Mouse (Mus musculus) midbrain, embryonic 13.5 days (tissue): ENCODE data around the gene Abl1. TPM values are rescaled to one million over a fixed set of nuclear protein-coding genes. Genes with fewer than 3 reads are reported as not detected.

ENCODE experiments used
- ATAC-seq: fragments of 200-750 bp; cut with Nextera tagmentation; 2 replicates; pipeline ENCODE4 v1.8.0; 2017; ENCODE audit warnings: mild to moderate bottlenecking, moderate TSS enrichment, moderate library complexity
- H3K27ac ChIP-seq: fragments of 300-500 bp; sonication (generic); 2 replicates; pipeline ENCODE4 v1.5.1; 2015; ENCODE audit warnings: inconsistent platforms, mild to moderate bottlenecking, moderate library complexity
- H3K27me3 ChIP-seq: fragments of 300-500 bp; sonication (generic); 2 replicates; pipeline ENCODE4 v1.6.1; 2015; ENCODE audit warnings: mild to moderate bottlenecking, inconsistent platforms
- H3K36me3 ChIP-seq: fragments of 300-500 bp; sonication (generic); 2 replicates; pipeline ENCODE4 v1.6.1; 2015; ENCODE audit warnings: mild to moderate bottlenecking, inconsistent platforms
- H3K4me1 ChIP-seq: fragments of 300-500 bp; sonication (generic); replicated peaks from 2 replicates; pipeline ENCODE4 v1.6.1; 2015; ENCODE audit warnings: inconsistent platforms
- H3K4me2 ChIP-seq: fragments of 300-500 bp; sonication (generic); replicated peaks from 2 replicates; pipeline ENCODE4 v1.6.1; 2015; ENCODE audit warnings: moderate library complexity, mild to moderate bottlenecking, inconsistent platforms
- H3K4me3 ChIP-seq: fragments of 300-500 bp; sonication (generic); replicated peaks from 2 replicates; pipeline ENCODE4 v1.5.1; 2015; ENCODE audit warnings: mild to moderate bottlenecking, inconsistent platforms
- H3K9ac ChIP-seq: fragments of 300-500 bp; sonication (generic); replicated peaks from 2 replicates; pipeline ENCODE4 v1.6.1; 2015; ENCODE audit warnings: mild to moderate bottlenecking, inconsistent platforms
- H3K9me3 ChIP-seq: fragments of 300-500 bp; sonication (generic); 2 replicates; pipeline ENCODE4 v1.6.1; 2016; ENCODE audit warnings: mild to moderate bottlenecking, inconsistent platforms
- WGBS: fragments of 180-500 bp; shearing (Covaris S2); methylation state at CpG from one replicate; pipeline ENCODE4 v1.1.7; 2015; 5-methylcytosine and 5-hydroxymethylcytosine counted together
- polyA plus RNA-seq: library from polyadenylated mRNA; unstranded; fragments of >200 nt; fragmentation: Nextera tagmentation; extraction: Ambion mirVana; gene quantifications from 2 replicates; pipeline ENCODE4 v1.2.1, GENCODE M21; 2015

Gene Abl1
- polyA plus RNA-seq, 1 experiment from 2014 or later: 27.0 TPM

- H3K4me3 ChIP-seq: no peak overlapping the region
- no peaks in the 10 kb centered on the region for H3K9me3 ChIP-seq
- H3K27ac ChIP-seq: no peak overlapping the region
- H3K4me1 ChIP-seq: peaks cover 20% of the 10 kb centered on the region
- peaks cover 81% of the 10 kb centered on the region for H3K36me3 ChIP-seq
- no peak overlapping the region for H3K4me2 ChIP-seq
- H3K9ac ChIP-seq: no peak overlapping the region
- 0 out of 2 replicates have a peak, but pooled peaks cover 3% of the 10 kb centered on the region for H3K27me3 ChIP-seq
- 89% methylated on average over 9 of the region's 9 CpGs for WGBS
- no peak for ATAC-seq
These were observed 113.2 kb downstream of the Abl1 start for GRCm38 (mm10) chr2:31801416-31801815.

GRCm38 (mm10) chr2:31802811-31803210 lies 114.6 kb downstream of the Abl1 start:
- 91% methylated on average over 8 of the region's 8 CpGs for WGBS
- no peaks in the 10 kb centered on the region for H3K9me3 ChIP-seq
- no peak overlapping the region for H3K4me3 ChIP-seq
- H3K4me1 ChIP-seq: peaks cover 34% of the 10 kb centered on the region
- peaks cover 67% of the 10 kb centered on the region for H3K36me3 ChIP-seq
- no peak overlapping the region for H3K27ac ChIP-seq
- no peak overlapping the region for H3K4me2 ChIP-seq
- no peak overlapping the region for H3K9ac ChIP-seq
- no peak for ATAC-seq
- 0 out of 2 replicates have a peak, but pooled peaks cover 3% of the 10 kb centered on the region for H3K27me3 ChIP-seq

GRCm38 (mm10) chr2:31803480-31803879 lies 115.3 kb downstream of the Abl1 start:
- Histone ChIP-seq H3K4me3 (no peak overlapping the region), H3K27ac (no peak overlapping the region), H3K27me3 (0 out of 2 replicates have a peak, but pooled peaks cover 3% of the 10 kb centered on the region), H3K36me3 (peaks cover 61% of the 10 kb centered on the region), H3K4me2 (no peak overlapping the region), H3K9ac (no peak overlapping the region), H3K9me3 (no peaks in the 10 kb centered on the region), H3K4me1 (peaks cover 41% of the 10 kb centered on the region)
- ATAC-seq: no peak
- 87% methylated on average over 14 of the region's 14 CpGs for WGBS

GRCm38 (mm10) chr2:31806639-31807382 lies 118.6 kb downstream of the Abl1 start:
- 12% methylated on average over 9 of the region's 9 CpGs for WGBS
- Histone ChIP-seq H3K9me3 (no peaks in the 10 kb centered on the region), H3K4me1 (peaks cover 66% of the 10 kb centered on the region), H3K27ac (peak overlapping the region; percentile 88), H3K4me3 (no peak overlapping the region), H3K4me2 (no peak overlapping the region; the same call in 1 of the 2 replicates), H3K27me3 (0 out of 2 replicates have a peak, but pooled peaks cover 3% of the 10 kb centered on the region), H3K9ac (0 out of 2 replicates have a peak overlapping the region, but pooled peaks have one; percentile 21), H3K36me3 (peaks cover 27% of the 10 kb centered on the region)
- peak; percentile 74 for ATAC-seq

- Histone ChIP-seq H3K27ac (peak overlapping the region; percentile 88), H3K4me3 (no peak overlapping the region), H3K36me3 (peaks cover 9% of the 10 kb centered on the region), H3K4me2 (peak overlapping the region; percentile 8; the same call in 1 of the 2 replicates), H3K9ac (peak overlapping the region; percentile 36), H3K9me3 (no peaks in the 10 kb centered on the region), H3K4me1 (peaks cover 66% of the 10 kb centered on the region), H3K27me3 (0 out of 2 replicates have a peak, but pooled peaks cover 2% of the 10 kb centered on the region)
- no peak; the same call in 1 of the 2 replicates for ATAC-seq
- 38% methylated on average over 28 of the region's 28 CpGs for WGBS
These were observed 120.5 kb downstream of the Abl1 start for GRCm38 (mm10) chr2:31808410-31809357.

GRCm38 (mm10) chr2:31809358-31809740 lies 121.2 kb downstream of the Abl1 start:
- H3K27me3 ChIP-seq: no peaks in the 10 kb centered on the region
- ATAC-seq: no peak
- H3K36me3 ChIP-seq: peaks cover 3% of the 10 kb centered on the region; the same call in 1 of the 2 replicates
- no peaks in the 10 kb centered on the region for H3K9me3 ChIP-seq
- H3K27ac ChIP-seq: peak overlapping the region; percentile 88; the same call in 1 of the 2 replicates
- H3K9ac ChIP-seq: peak overlapping the region; percentile 36; the same call in 1 of the 2 replicates
- H3K4me3 ChIP-seq: no peak overlapping the region
- WGBS: 36% methylated on average over 2 of the region's 2 CpGs
- H3K4me2 ChIP-seq: no peak overlapping the region
- H3K4me1 ChIP-seq: peaks cover 65% of the 10 kb centered on the region

GRCm38 (mm10) chr2:31810444-31810843 lies 122.3 kb downstream of the Abl1 start, which contains the start of gene Qrfp:
TSS of gene Qrfp (minus strand) at chr2:31810580.
- Histone ChIP-seq H3K4me2 (no peak within 1 kb of the TSS), H3K27me3 (no peaks in the 10 kb centered on the region), H3K4me3 (no peak within 1 kb of the TSS), H3K9ac (peak within 1 kb of the TSS; percentile 36; the same call in 1 of the 2 replicates), H3K9me3 (no peaks in the 10 kb centered on the region), H3K36me3 (no peaks in the 10 kb centered on the region), H3K27ac (peak within 1 kb of the TSS; percentile 88), H3K4me1 (peaks cover 55% of the 10 kb centered on the region)
- ATAC-seq: no peak
- 39% methylated on average over 12 of the region's 12 CpGs for WGBS

- H3K9me3 ChIP-seq: no peaks in the 10 kb centered on the region
- no peak for ATAC-seq
- H3K9ac ChIP-seq: no peak overlapping the region
- H3K4me1 ChIP-seq: peaks cover 46% of the 10 kb centered on the region
- no peak overlapping the region for H3K27ac ChIP-seq
- H3K27me3 ChIP-seq: no peaks in the 10 kb centered on the region
- H3K4me2 ChIP-seq: no peak overlapping the region
- no peaks in the 10 kb centered on the region for H3K36me3 ChIP-seq
- WGBS: 93% methylated on average over 14 of the region's 14 CpGs
- no peak overlapping the region for H3K4me3 ChIP-seq
These were observed 123.1 kb downstream of the Abl1 start for GRCm38 (mm10) chr2:31811086-31811958.

GRCm38 (mm10) chr2:31813641-31814040 lies 125.5 kb downstream of the Abl1 start:
- Histone ChIP-seq H3K4me2 (no peak overlapping the region), H3K27me3 (no peaks in the 10 kb centered on the region), H3K36me3 (no peaks in the 10 kb centered on the region), H3K9ac (no peak overlapping the region), H3K4me1 (peaks cover 23% of the 10 kb centered on the region), H3K27ac (no peak overlapping the region), H3K9me3 (no peaks in the 10 kb centered on the region), H3K4me3 (no peak overlapping the region)
- WGBS: 87% methylated on average over 4 of the region's 4 CpGs
- ATAC-seq: no peak

- H3K9ac ChIP-seq: no peak overlapping the region
- H3K9me3 ChIP-seq: no peaks in the 10 kb centered on the region
- H3K4me1 ChIP-seq: peaks cover 13% of the 10 kb centered on the region
- no peaks in the 10 kb centered on the region for H3K27me3 ChIP-seq
- ATAC-seq: no peak
- H3K4me2 ChIP-seq: no peak overlapping the region
- no peak overlapping the region for H3K27ac ChIP-seq
- no peaks in the 10 kb centered on the region for H3K36me3 ChIP-seq
- WGBS: 80% methylated on average over 7 of the region's 7 CpGs
- no peak overlapping the region for H3K4me3 ChIP-seq
These were observed 126.5 kb downstream of the Abl1 start for GRCm38 (mm10) chr2:31814699-31815098.

- WGBS: 29% methylated on average over 5 of the region's 5 CpGs
- H3K27ac ChIP-seq: no peak overlapping the region
- no peak overlapping the region for H3K9ac ChIP-seq
- ATAC-seq: peak; percentile 31
- peaks cover 6% of the 10 kb centered on the region for H3K4me1 ChIP-seq
- H3K4me2 ChIP-seq: no peak overlapping the region
- no peak overlapping the region for H3K4me3 ChIP-seq
- H3K27me3 ChIP-seq: 0 out of 2 replicates have a peak, but pooled peaks cover 1% of the 10 kb centered on the region
- no peaks in the 10 kb centered on the region for H3K9me3 ChIP-seq
- H3K36me3 ChIP-seq: no peaks in the 10 kb centered on the region
These were observed 127.2 kb downstream of the Abl1 start for GRCm38 (mm10) chr2:31815367-31815766.
